Mouse (Mus musculus): ENCODE measurements around the gene Wfdc10. TPM values are rescaled to one million over a fixed set of nuclear protein-coding genes. Genes with fewer than 3 reads are reported as not detected.

Wfdc10 gene
- polyA plus RNA-seq, 1 experiment from 2014 or later = not detected

DNA sequence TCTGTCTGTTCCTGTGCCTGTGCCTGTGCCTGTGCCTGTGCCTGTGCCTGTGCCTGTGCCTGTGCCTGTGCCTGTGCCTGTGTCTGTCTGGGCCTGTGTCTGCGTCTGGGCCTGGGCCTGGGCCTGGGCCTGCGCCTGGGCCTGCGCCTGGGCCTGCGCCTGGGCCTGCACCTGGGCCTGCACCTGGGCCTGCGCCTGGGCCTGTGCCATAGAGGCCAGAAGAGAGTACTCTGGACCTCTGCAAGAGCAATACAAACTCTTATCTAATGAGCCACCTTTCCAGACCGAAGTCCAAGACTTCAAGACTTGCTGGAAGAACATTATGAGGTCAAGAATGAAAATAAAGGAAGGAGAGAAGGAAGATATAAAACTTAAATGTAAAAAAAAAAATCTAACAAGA lies 49.5 kb downstream of the Wfdc10 start:
- Histone ChIP-seq H3K27me3 (replicated peaks) (no peaks in the 10 kb centered on the region; the same call in 1 of the 2 replicates), H3K4me1 (no peaks in the 10 kb centered on the region), H3K4me3 (no peak overlapping the region), H3K27ac (no peak overlapping the region), H3K36me3 (no peaks in the 10 kb centered on the region), H3K4me2 (no peak overlapping the region), H3K9ac (no peak overlapping the region), H3K9me3 (replicated peaks) (no peaks in the 10 kb centered on the region)
- WGBS (ENCODE audit: insufficient replicate concordance) = 75% methylated on average over 6 of the region's 6 CpGs
- ATAC-seq = no peak

DNA sequence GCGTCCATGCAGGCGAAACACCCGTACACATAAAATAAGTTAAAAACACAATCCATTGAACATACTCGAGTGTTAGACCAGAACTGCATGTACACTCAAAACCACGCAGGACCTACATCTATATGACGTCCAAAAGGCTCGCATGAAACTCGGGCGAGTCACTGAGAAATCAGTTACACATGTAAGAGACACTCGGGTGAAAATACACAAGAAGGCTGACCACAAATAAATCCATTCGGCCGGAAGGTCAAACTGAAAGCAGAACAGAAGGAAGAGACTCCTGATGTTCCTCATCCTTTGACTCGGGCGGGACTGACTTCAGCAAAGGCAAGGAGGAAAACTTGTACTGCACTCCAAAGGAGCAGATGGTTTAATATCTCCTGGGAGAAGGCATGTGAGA lies 50.1 kb downstream of the Wfdc10 start:
- no peak for ATAC-seq
- Histone ChIP-seq H3K4me3 (no peak overlapping the region), H3K4me2 (no peak overlapping the region), H3K9ac (no peak overlapping the region), H3K27ac (no peak overlapping the region), H3K4me1 (no peaks in the 10 kb centered on the region), H3K27me3 (replicated peaks) (no peaks in the 10 kb centered on the region; the same call in 1 of the 2 replicates), H3K9me3 (replicated peaks) (no peaks in the 10 kb centered on the region), H3K36me3 (no peaks in the 10 kb centered on the region)
- WGBS (ENCODE audit: insufficient replicate concordance) = 77% methylated on average over 14 of the region's 14 CpGs

Other genes with a start within 250 kb of the Wfdc10 start
- 31.3 and 31.8 TPM in 2 replicates for gene Sdc4, start 212.2 kb upstream of the Wfdc10 start, polyA plus RNA-seq (2016; fragmentation: Nextera tagmentation; extraction: Ambion mirVana)
- 36.1 and 37.9 TPM in 2 replicates for gene Sys1, start 199.1 kb upstream of the Wfdc10 start, polyA plus RNA-seq (2016; fragmentation: Nextera tagmentation; extraction: Ambion mirVana)
- 4.7 and 5.2 TPM in 2 replicates for gene Gm20458, start 195.1 kb upstream of the Wfdc10 start, polyA plus RNA-seq (2016; fragmentation: Nextera tagmentation; extraction: Ambion mirVana)
- gene Trp53tg5, start 182.3 kb upstream of the Wfdc10 start, polyA plus RNA-seq (2016; fragmentation: Nextera tagmentation; extraction: Ambion mirVana) = not detected in 2 replicates
- 0.94 and 1.7 TPM in 2 replicates for gene Dbndd2, start 169.9 kb upstream of the Wfdc10 start, polyA plus RNA-seq (2016; fragmentation: Nextera tagmentation; extraction: Ambion mirVana)
- gene Pigt, start 158.5 kb upstream of the Wfdc10 start, polyA plus RNA-seq (2016; fragmentation: Nextera tagmentation; extraction: Ambion mirVana) = 29.7 and 30.3 TPM in 2 replicates
- 2.1 and 3.2 TPM in 2 replicates for gene Wfdc2, start 93.6 kb upstream of the Wfdc10 start, polyA plus RNA-seq (2016; fragmentation: Nextera tagmentation; extraction: Ambion mirVana)
- not detected in 2 replicates for gene Spint3, start 82.6 kb upstream of the Wfdc10 start, polyA plus RNA-seq (2016; fragmentation: Nextera tagmentation; extraction: Ambion mirVana)
- gene Wfdc6a, start 70.6 kb upstream of the Wfdc10 start, polyA plus RNA-seq (2016; fragmentation: Nextera tagmentation; extraction: Ambion mirVana) = 0.26 TPM in 1 of 2 replicates, not detected in the other
- gene Eppin, start 62.5 kb upstream of the Wfdc10 start, polyA plus RNA-seq (2016; fragmentation: Nextera tagmentation; extraction: Ambion mirVana) = not detected in 2 replicates
- not detected in 2 replicates for gene Wfdc6b, start 42.5 kb upstream of the Wfdc10 start, polyA plus RNA-seq (2016; fragmentation: Nextera tagmentation; extraction: Ambion mirVana)
- gene Wfdc8, start 42.4 kb upstream of the Wfdc10 start, polyA plus RNA-seq (2016; fragmentation: Nextera tagmentation; extraction: Ambion mirVana) = not detected in 2 replicates
- gene Wfdc16, start 17.2 kb upstream of the Wfdc10 start, polyA plus RNA-seq (2016; fragmentation: Nextera tagmentation; extraction: Ambion mirVana) = not detected in 2 replicates
- not detected in 2 replicates for gene Wfdc9, start 537 bp downstream of the Wfdc10 start, polyA plus RNA-seq (2016; fragmentation: Nextera tagmentation; extraction: Ambion mirVana)
- gene Wfdc11, start 18.0 kb downstream of the Wfdc10 start, polyA plus RNA-seq (2016; fragmentation: Nextera tagmentation; extraction: Ambion mirVana) = not detected in 2 replicates
- not detected in 2 replicates for gene Wfdc13, start 29.1 kb downstream of the Wfdc10 start, polyA plus RNA-seq (2016; fragmentation: Nextera tagmentation; extraction: Ambion mirVana)
- gene Spint4, start 42.5 kb downstream of the Wfdc10 start, polyA plus RNA-seq (2016; fragmentation: Nextera tagmentation; extraction: Ambion mirVana) = not detected in 2 replicates
- gene Spint5, start 59.3 kb downstream of the Wfdc10 start, polyA plus RNA-seq (2016; fragmentation: Nextera tagmentation; extraction: Ambion mirVana) = not detected in 2 replicates
- 0.48 and 0.93 TPM in 2 replicates for gene Wfdc3, start 89.9 kb downstream of the Wfdc10 start, polyA plus RNA-seq (2016; fragmentation: Nextera tagmentation; extraction: Ambion mirVana)
- gene Dnttip1, start 89.9 kb downstream of the Wfdc10 start, polyA plus RNA-seq (2016; fragmentation: Nextera tagmentation; extraction: Ambion mirVana) = 56.9 and 61.0 TPM in 2 replicates
- gene Ube2c, start 113.9 kb downstream of the Wfdc10 start, polyA plus RNA-seq (2016; fragmentation: Nextera tagmentation; extraction: Ambion mirVana) = 669 and 687 TPM in 2 replicates
- 0.66 and 1.8 TPM in 2 replicates for gene Tnnc2, start 123.9 kb downstream of the Wfdc10 start, polyA plus RNA-seq (2016; fragmentation: Nextera tagmentation; extraction: Ambion mirVana)
- gene Snx21, start 129.8 kb downstream of the Wfdc10 start, polyA plus RNA-seq (2016; fragmentation: Nextera tagmentation; extraction: Ambion mirVana) = 5.5 TPM in 2 replicates
- gene Acot8, start 148.8 kb downstream of the Wfdc10 start, polyA plus RNA-seq (2016; fragmentation: Nextera tagmentation; extraction: Ambion mirVana) = 20.3 and 21.5 TPM in 2 replicates
- 4.8 and 5.9 TPM in 2 replicates for gene Zswim3, start 149.1 kb downstream of the Wfdc10 start, polyA plus RNA-seq (2016; fragmentation: Nextera tagmentation; extraction: Ambion mirVana)
- gene Zswim1, start 166.6 kb downstream of the Wfdc10 start, polyA plus RNA-seq (2016; fragmentation: Nextera tagmentation; extraction: Ambion mirVana) = 8.9 and 9.1 TPM in 2 replicates
- not detected in 2 replicates for gene Spata25, start 172.5 kb downstream of the Wfdc10 start, polyA plus RNA-seq (2016; fragmentation: Nextera tagmentation; extraction: Ambion mirVana)
- 66.7 and 69.3 TPM in 2 replicates for gene Ctsa, start 176.8 kb downstream of the Wfdc10 start, polyA plus RNA-seq (2016; fragmentation: Nextera tagmentation; extraction: Ambion mirVana)
- 2.1 and 2.2 TPM in 2 replicates for gene Neurl2, start 177.4 kb downstream of the Wfdc10 start, polyA plus RNA-seq (2016; fragmentation: Nextera tagmentation; extraction: Ambion mirVana)
- 8.4 and 8.7 TPM in 2 replicates for gene Pltp, start 201.7 kb downstream of the Wfdc10 start, polyA plus RNA-seq (2016; fragmentation: Nextera tagmentation; extraction: Ambion mirVana)
- gene Pcif1, start 223.3 kb downstream of the Wfdc10 start, polyA plus RNA-seq (2016; fragmentation: Nextera tagmentation; extraction: Ambion mirVana) = 48.6 and 51.5 TPM in 2 replicates